Mouse (Mus musculus): ENCODE data around the gene F5. TPM values are rescaled to one million over a fixed set of nuclear protein-coding genes. Genes with fewer than 3 reads are reported as not detected.

F5 gene
- polyA plus RNA-seq (2012; rRNA removed; ENCODE audit: low replicate concordance), result 0.43 and 3.7 TPM in 2 replicates

DNA sequence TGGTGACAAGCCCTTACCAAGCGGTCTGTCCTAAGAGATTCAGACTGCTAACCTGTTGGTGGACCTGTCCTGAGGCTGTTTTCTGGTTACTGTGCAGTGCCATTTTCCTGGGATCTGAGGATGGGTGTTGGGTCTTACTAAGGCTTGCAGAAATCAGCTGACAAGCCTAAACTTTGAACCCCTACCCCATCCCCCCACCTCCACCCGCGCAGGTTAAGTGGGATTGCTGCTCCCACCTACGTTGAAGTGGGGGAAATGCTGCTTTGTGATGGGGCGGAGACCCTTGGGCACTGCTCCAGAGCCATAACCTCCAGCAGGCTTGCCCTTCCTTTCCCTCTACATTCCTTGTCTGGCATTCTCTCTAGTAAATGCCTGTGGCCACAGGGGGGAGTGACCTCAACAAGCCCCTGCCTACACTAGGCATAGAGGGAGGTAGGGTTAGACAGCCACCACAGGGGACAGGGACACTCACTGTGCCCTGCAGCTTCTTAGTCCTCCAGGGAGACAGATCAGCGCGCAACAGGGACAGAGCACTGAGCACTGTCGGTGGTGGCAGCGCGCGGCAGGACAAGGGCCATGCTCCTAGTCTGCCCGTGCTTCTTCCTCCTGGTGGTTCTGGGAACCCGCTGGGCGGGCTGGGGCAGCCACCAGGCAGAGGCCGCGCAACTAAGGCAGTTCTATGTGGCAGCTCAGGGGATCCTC, at the start of gene F5:
TSS of gene F5 (plus strand) at position 452 of the 702 bp plus-strand sequence.

GRCm38 (mm10) chr1:164114947-164115493, 36.6 kb upstream of the F5 start, which contains the start of gene Selp:
Gene Selp (plus strand): TSS chr1:164115264.

DNA sequence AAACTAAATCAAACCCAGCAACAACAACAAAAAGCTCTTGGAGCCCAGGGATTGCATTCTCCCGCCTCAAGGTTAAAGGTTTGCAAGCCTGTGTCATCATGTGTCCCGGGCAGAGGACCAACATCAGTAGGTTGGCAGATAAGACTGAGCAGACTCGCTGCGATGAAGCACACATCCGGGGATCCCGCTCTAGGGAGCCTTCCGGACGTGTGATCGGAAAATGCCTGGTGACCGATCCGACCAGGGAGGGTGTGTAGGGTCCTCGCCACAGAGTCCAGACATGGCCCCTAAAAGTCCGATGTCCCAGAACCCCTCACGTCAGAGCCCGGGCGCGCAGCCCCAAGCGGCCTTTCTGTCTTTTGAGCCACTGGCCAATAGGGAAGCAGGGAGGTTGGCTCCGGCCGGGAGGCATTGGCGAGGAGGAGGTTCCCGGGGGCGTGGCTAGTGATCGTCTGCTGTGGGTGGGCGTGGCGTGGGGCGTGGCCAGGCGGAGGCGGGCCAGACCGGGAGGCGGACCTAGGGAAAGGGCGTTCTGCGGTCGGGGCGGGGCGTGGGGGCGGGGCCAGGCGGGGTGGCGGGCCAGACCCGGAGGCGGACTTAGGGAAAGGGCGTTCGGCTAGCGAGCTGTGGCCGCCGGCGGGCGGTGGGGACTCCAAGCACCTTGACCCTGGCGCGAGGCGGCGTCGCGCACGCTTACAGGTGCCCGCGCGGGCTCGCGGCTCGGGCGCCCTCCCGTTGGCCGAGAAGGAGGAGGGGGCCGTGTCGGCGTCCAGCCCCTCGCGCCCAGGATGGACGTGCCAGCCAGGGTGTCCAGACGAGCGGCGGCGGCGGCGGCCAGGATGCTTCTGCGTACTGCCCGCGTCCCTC, 97.1 kb downstream of the F5 start, which contains the start of gene Slc19a2:
TSS of gene Slc19a2 (plus strand) at position 582 of the 867 bp plus-strand sequence.

Other genes starting within 250 kb of the F5 start
- 7.9 and 10.8 TPM in 2 replicates for gene Scyl3, start 222.7 kb upstream of the F5 start, polyA plus RNA-seq (2012; rRNA removed; ENCODE audit: low replicate concordance)
- gene BC055324, start 157.0 kb upstream of the F5 start, polyA plus RNA-seq (2012; rRNA removed; ENCODE audit: low replicate concordance), result 0.34 and 2.6 TPM in 2 replicates
- gene Mettl18, start 156.9 kb upstream of the F5 start, polyA plus RNA-seq (2012; rRNA removed; ENCODE audit: low replicate concordance), result 0.63 and 1.0 TPM in 2 replicates
- gene Sele, start 103.6 kb upstream of the F5 start, polyA plus RNA-seq (2012; rRNA removed; ENCODE audit: low replicate concordance), result 0.04 and 0.67 TPM in 2 replicates
- 1.0 and 2.1 TPM in 2 replicates for gene Sell, start 89.9 kb upstream of the F5 start, polyA plus RNA-seq (2012; rRNA removed; ENCODE audit: low replicate concordance)
- gene Selp, start 36.6 kb upstream of the F5 start, polyA plus RNA-seq (2012; rRNA removed; ENCODE audit: low replicate concordance), result 7.4 and 10.4 TPM in 2 replicates
- 6.0 and 11.5 TPM in 2 replicates for gene Slc19a2, start 97.2 kb downstream of the F5 start, polyA plus RNA-seq (2012; rRNA removed; ENCODE audit: low replicate concordance)
- 1.7 and 3.2 TPM in 2 replicates for gene Ccdc181, start 123.7 kb downstream of the F5 start, polyA plus RNA-seq (2012; rRNA removed; ENCODE audit: low replicate concordance)
- gene Nme7, start 152.3 kb downstream of the F5 start, polyA plus RNA-seq (2012; rRNA removed; ENCODE audit: low replicate concordance), result 7.0 and 10.2 TPM in 2 replicates
- 6.2 and 7.1 TPM in 2 replicates for gene Blzf1, start 155.7 kb downstream of the F5 start, polyA plus RNA-seq (2012; rRNA removed; ENCODE audit: low replicate concordance)

Measured in subcutaneous adipose tissue, adult 2 months (tissue).